Mouse (Mus musculus): Measurements from ENCODE around the gene Lrp4.

Gene Lrp4

GRCm38 (mm10) chr2:91457259-91457655 is at the start of gene Lrp4:
TSS of gene Lrp4 (plus strand) at chr2:91457511.
- DNase-seq (ENCODE audit: low read depth), result no peak

GRCm38 (mm10) chr2:91408031-91408430 is 49.3 kb upstream of the Lrp4 start:
- no peak for DNase-seq (ENCODE audit: low read depth)

GRCm38 (mm10) chr2:91411473-91411872 is 45.8 kb upstream of the Lrp4 start:
- no peak for DNase-seq (ENCODE audit: low read depth)

GRCm38 (mm10) chr2:91412361-91412760 is 45.0 kb upstream of the Lrp4 start:
- peak; percentile 31 for DNase-seq (ENCODE audit: low read depth)

GRCm38 (mm10) chr2:91413811-91414210 is 43.5 kb upstream of the Lrp4 start:
- no peak for DNase-seq (ENCODE audit: low read depth)

GRCm38 (mm10) chr2:91421641-91422040 is 35.7 kb upstream of the Lrp4 start:
- DNase-seq (ENCODE audit: low read depth), result no peak

- DNase-seq (ENCODE audit: low read depth), result no peak
Measured at GRCm38 (mm10) chr2:91424061-91424720, 33.1 kb upstream of the Lrp4 start.

- no peak for DNase-seq (ENCODE audit: low read depth)
Measured at GRCm38 (mm10) chr2:91426321-91426720, 31.0 kb upstream of the Lrp4 start.

GRCm38 (mm10) chr2:91429146-91429545 is 28.2 kb upstream of the Lrp4 start:
- no peak for DNase-seq (ENCODE audit: low read depth)

GRCm38 (mm10) chr2:91429915-91430599 is 27.3 kb upstream of the Lrp4 start:
- DNase-seq (ENCODE audit: low read depth), result no peak

GRCm38 (mm10) chr2:91430600-91430919 is 26.8 kb upstream of the Lrp4 start:
- DNase-seq (ENCODE audit: low read depth), result no peak

GRCm38 (mm10) chr2:91436713-91437112 is 20.6 kb upstream of the Lrp4 start:
- DNase-seq (ENCODE audit: low read depth), result no peak

GRCm38 (mm10) chr2:91437116-91437815 is 20.0 kb upstream of the Lrp4 start:
- no peak for DNase-seq (ENCODE audit: low read depth)

- DNase-seq (ENCODE audit: low read depth), result no peak
Measured at GRCm38 (mm10) chr2:91439271-91439670, 18.0 kb upstream of the Lrp4 start.

- no peak for DNase-seq (ENCODE audit: low read depth)
Measured at GRCm38 (mm10) chr2:91439876-91440275, 17.4 kb upstream of the Lrp4 start.

GRCm38 (mm10) chr2:91440686-91441085 is 16.6 kb upstream of the Lrp4 start:
- DNase-seq (ENCODE audit: low read depth), result no peak

- DNase-seq (ENCODE audit: low read depth), result peak; percentile 14
Measured at GRCm38 (mm10) chr2:91441715-91442114, 15.6 kb upstream of the Lrp4 start.

GRCm38 (mm10) chr2:91442241-91442640 is 15.1 kb upstream of the Lrp4 start:
- no peak for DNase-seq (ENCODE audit: low read depth)

GRCm38 (mm10) chr2:91444286-91444892 is 12.9 kb upstream of the Lrp4 start, which contains the start of gene 1110051M20Rik:
TSS of gene 1110051M20Rik (minus strand) at chr2:91444704.
- no peak for DNase-seq (ENCODE audit: low read depth)

GRCm38 (mm10) chr2:91449662-91450061 is 7.6 kb upstream of the Lrp4 start:
- no peak for DNase-seq (ENCODE audit: low read depth)

- no peak for DNase-seq (ENCODE audit: low read depth)
Measured at GRCm38 (mm10) chr2:91450316-91450715, 7.0 kb upstream of the Lrp4 start.

GRCm38 (mm10) chr2:91452658-91453057 is 4.7 kb upstream of the Lrp4 start:
- DNase-seq (ENCODE audit: low read depth), result no peak

All from 416B (cell line).